Mouse (Mus musculus) ES-Bruce4 (cell line): ENCODE results near the gene Fndc3b. TPM values are rescaled to one million over a fixed set of nuclear protein-coding genes. Genes with fewer than 3 reads are reported as not detected.

ENCODE experiments used
- H3K27ac ChIP-seq: 2 replicates; pipeline ENCODE4 v1.5.1; 2012; ENCODE audit warnings: low read length, inconsistent platforms; ENCODE audit not compliant: insufficient read depth
- H3K27me3 ChIP-seq: 2 replicates; pipeline ENCODE4 v1.6.1; 2012; ENCODE audit warnings: mild to moderate bottlenecking, low read length, inconsistent platforms; ENCODE audit not compliant: control insufficient read depth, poor library complexity, insufficient read depth, severe bottlenecking
- H3K36me3 ChIP-seq: 2 replicates; pipeline ENCODE4 v1.6.1; 2012; ENCODE audit warnings: inconsistent platforms, mild to moderate bottlenecking, low read length, moderate library complexity; ENCODE audit not compliant: control insufficient read depth, poor library complexity, insufficient read depth, severe bottlenecking
- H3K4me1 ChIP-seq: one replicate; pipeline ENCODE4 v1.8.1; 2011; ENCODE audit warnings: low read length; ENCODE audit not compliant: control insufficient read depth, insufficient read depth
- H3K4me3 ChIP-seq: 2 replicates; pipeline ENCODE4 v1.5.1; 2011; ENCODE audit warnings: low read depth, mild to moderate bottlenecking, low read length
- H3K9ac ChIP-seq: 2 replicates; pipeline ENCODE4 v1.6.1; 2012; ENCODE audit warnings: low read depth, mild to moderate bottlenecking, inconsistent platforms; ENCODE audit not compliant: poor library complexity, severe bottlenecking
- H3K9me3 ChIP-seq: replicated peaks from 2 replicates; pipeline ENCODE4 v1.6.1; 2012; ENCODE audit warnings: mild to moderate bottlenecking, low read length, inconsistent platforms; ENCODE audit not compliant: control insufficient read depth, poor library complexity, insufficient read depth, severe bottlenecking
- CTCF ChIP-seq: IDR thresholded peaks from one replicate; pipeline ENCODE4 v1.8.1; 2011; ENCODE audit warnings: low read depth, low read length
- EP300 ChIP-seq: IDR thresholded peaks from 2 replicates; pipeline ENCODE4 v1.6.1; 2011; ENCODE audit warnings: low read depth, low read length; ENCODE audit not compliant: insufficient read depth
- POLR2A ChIP-seq: IDR thresholded peaks from one replicate; pipeline ENCODE4 v1.8.1; 2011; ENCODE audit warnings: low read length; ENCODE audit not compliant: insufficient read depth
- polyA plus RNA-seq: library from polyadenylated mRNA; stranded (reverse); fragments of >200 nt; gene quantifications from 2 replicates; pipeline ENCODE4 v1.2.4, GENCODE M21; 2011; ENCODE audit warnings: low read depth; ENCODE audit not compliant: missing spikeins, insufficient read depth, insufficient read length

Fndc3b gene
- polyA plus RNA-seq, 1 experiment = 36.7 TPM

DNA sequence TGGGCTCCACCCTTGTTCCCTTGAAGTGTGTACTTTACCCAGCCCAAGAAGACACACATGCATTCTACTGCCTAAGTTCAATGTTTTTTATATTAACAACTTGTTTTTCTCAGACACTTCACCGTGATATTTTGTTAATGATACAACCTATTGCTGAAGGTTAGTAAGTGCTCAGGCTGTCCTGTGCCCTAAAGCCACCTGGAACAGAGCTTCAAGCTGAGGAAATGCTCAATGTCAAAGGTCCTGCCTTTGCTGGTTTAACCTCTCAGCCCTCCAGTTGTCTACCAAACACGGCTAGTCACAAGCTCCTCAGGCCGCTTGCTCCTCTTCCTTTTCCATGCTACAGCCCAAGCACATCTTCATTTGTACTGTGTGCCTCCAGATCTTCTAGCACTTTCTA, 157.3 kb downstream of the Fndc3b start:
- Histone ChIP-seq H3K27me3 (no peaks in the 10 kb centered on the region), H3K4me3 (no peak overlapping the region), H3K9me3 (no peaks in the 10 kb centered on the region), H3K36me3 (no peaks in the 10 kb centered on the region), H3K4me1 (no peaks in the 10 kb centered on the region), H3K27ac (no peak overlapping the region), H3K9ac (no peak overlapping the region)
- TF ChIP-seq POLR2A (no peak), CTCF (no peak), EP300 (no peak)

DNA sequence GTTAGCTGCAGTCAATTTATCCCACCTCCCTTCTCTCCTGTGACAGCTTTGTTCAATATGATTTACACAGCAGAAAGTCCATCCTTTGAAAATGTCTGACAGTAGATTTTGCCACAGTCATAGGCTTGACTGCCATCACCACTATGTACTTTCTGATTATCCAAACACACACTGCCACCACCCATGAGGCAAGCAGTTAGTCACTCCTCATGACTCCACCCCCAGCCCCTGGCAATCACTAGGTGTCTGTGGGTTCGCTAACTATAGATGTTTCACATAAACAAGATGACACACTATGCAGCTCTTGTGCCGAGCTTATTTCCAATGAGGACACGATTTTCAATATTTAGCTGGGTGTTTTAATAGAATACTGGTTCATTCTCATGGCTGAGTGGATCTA, 160.1 kb downstream of the Fndc3b start:
- Histone ChIP-seq H3K27me3 (no peaks in the 10 kb centered on the region), H3K9me3 (no peaks in the 10 kb centered on the region), H3K27ac (no peak overlapping the region)

DNA sequence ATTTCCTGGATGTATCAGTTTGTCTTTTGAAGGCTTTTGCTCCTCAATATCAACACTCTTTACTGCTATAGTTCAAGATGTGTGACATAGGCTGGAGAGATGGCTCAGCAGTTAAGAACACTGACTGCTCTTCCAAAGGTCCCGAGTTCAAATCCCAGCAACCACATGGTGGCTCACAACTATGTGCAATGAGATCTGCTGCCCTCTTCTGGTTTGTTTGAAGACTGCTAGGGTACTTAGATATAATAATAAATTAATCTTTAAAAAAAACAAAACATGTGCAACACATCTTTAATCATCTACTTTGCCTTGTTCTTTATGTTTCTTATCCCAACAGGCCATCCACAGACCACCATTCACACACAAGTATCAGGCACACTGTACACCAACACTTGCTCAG, 160.7 kb downstream of the Fndc3b start:
- Histone ChIP-seq H3K27ac (no peak overlapping the region), H3K4me1 (peaks cover 3% of the 10 kb centered on the region), H3K4me3 (no peak overlapping the region), H3K36me3 (no peaks in the 10 kb centered on the region), H3K9me3 (no peaks in the 10 kb centered on the region), H3K9ac (no peak overlapping the region), H3K27me3 (no peaks in the 10 kb centered on the region)
- TF ChIP-seq POLR2A = no peak
- no peak for TF ChIP-seq CTCF
- no peak for TF ChIP-seq EP300

More for the DNA sequence above, 160.1 kb downstream of the Fndc3b start:
- H3K4me1 ChIP-seq = no peaks in the 10 kb centered on the region
- H3K4me3 ChIP-seq = no peak overlapping the region
- no peak overlapping the region for H3K9ac ChIP-seq
- H3K36me3 ChIP-seq = no peaks in the 10 kb centered on the region
- no peak for TF ChIP-seq POLR2A
- no peak for TF ChIP-seq EP300
- TF ChIP-seq CTCF = no peak

GRCm38 (mm10) chr3:27545651-27546050, 165.5 kb downstream of the Fndc3b start:
- H3K9ac ChIP-seq = no peak overlapping the region

DNA sequence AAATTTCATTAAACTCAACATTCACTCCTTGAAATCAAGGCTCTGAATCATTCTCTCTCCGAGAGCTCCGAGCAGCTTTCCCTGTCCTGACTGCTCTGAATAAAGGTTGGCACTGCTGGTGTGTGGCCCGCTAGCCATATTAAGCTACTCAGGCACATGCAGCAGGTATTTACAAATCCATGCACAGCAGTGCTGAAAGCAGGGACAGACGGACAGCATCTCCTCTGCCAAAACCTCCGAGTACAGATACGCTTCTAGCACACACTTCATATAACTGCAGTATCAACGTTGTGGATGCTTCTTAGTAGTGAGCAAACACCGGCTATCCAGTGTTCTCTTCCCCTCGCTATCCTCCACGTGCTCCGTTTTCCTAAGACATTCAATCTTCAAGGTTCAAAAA, 167.0 kb downstream of the Fndc3b start:
- no peak overlapping the region for H3K9ac ChIP-seq
- H3K9me3 ChIP-seq = no peaks in the 10 kb centered on the region
- no peak for TF ChIP-seq POLR2A
- TF ChIP-seq EP300 = no peak
- no peak for TF ChIP-seq CTCF
- no peak overlapping the region for H3K4me3 ChIP-seq
- no peak overlapping the region for H3K27ac ChIP-seq
- H3K4me1 ChIP-seq = peaks cover 5% of the 10 kb centered on the region
- no peaks in the 10 kb centered on the region for H3K36me3 ChIP-seq
- H3K27me3 ChIP-seq = no peaks in the 10 kb centered on the region

More at GRCm38 (mm10) chr3:27545651-27546050, 165.5 kb downstream of the Fndc3b start:
- Histone ChIP-seq H3K27ac (no peak overlapping the region), H3K4me1 (peaks cover 4% of the 10 kb centered on the region), H3K9me3 (no peaks in the 10 kb centered on the region), H3K36me3 (no peaks in the 10 kb centered on the region), H3K4me3 (no peak overlapping the region), H3K27me3 (no peaks in the 10 kb centered on the region)
- TF ChIP-seq CTCF (no peak), EP300 (no peak), POLR2A (no peak)

DNA sequence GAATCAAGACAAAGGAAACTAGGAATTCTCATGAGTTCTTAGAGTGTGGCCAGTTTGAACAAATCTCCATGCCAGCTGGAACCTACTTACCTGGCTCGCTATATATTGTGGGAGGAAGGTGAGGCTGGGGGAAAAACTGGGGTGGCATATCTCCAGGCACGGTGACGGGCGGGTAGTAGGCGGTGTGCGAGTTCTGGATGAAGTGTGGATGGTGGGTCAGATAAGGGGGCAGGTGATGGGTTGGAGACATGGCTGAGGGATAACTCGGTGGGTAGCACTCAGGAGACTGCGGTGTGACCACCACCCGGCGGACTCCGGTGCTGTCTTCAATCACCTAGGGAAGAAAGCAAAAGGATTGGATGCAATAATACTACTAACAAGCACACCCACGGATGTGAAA, 169.3 kb downstream of the Fndc3b start:
- no peaks in the 10 kb centered on the region for H3K9me3 ChIP-seq
- no peak for TF ChIP-seq POLR2A
- TF ChIP-seq CTCF = no peak
- TF ChIP-seq EP300 = no peak
- H3K27me3 ChIP-seq = no peaks in the 10 kb centered on the region
- H3K4me3 ChIP-seq = no peak overlapping the region
- no peak overlapping the region; the same call in 1 of the 2 replicates for H3K27ac ChIP-seq
- H3K36me3 ChIP-seq = no peaks in the 10 kb centered on the region
- peaks cover 5% of the 10 kb centered on the region for H3K4me1 ChIP-seq
- H3K9ac ChIP-seq = no peak overlapping the region
